Mouse (Mus musculus) CD4-positive, CD25-positive, alpha-beta regulatory T cell, adult 4 months (primary cell): ENCODE data around the gene Brd9. TPM values are rescaled to one million over a fixed set of nuclear protein-coding genes. Genes with fewer than 3 reads are reported as not detected.

ENCODE experiments used
- ATAC-seq: one replicate; pipeline ENCODE4 v1.8.0; 2017
- polyA plus RNA-seq, 2 experiments: library from polyadenylated mRNA; unstranded; fragments of 100-300 nt; shearing (Covaris generic); gene quantifications; one replicate each; pipeline ENCODE4 v1.2.1; 2017

The Brd9 gene
- 10 to 100 TPM; 61.9 to 72.2 TPM for polyA plus RNA-seq

GRCm38 (mm10) chr13:73937321-73938176 lies at the start of gene Brd9, which contains the start of gene Trip13:
TSS of gene Brd9 (plus strand) at chr13:73937811.
TSS of gene Trip13 (minus strand) at chr13:73937784.
- ATAC-seq = peak; percentile 90

- no peak for ATAC-seq
These were observed 45.0 kb upstream of the Brd9 start for GRCm38 (mm10) chr13:73892493-73893178.

DNA sequence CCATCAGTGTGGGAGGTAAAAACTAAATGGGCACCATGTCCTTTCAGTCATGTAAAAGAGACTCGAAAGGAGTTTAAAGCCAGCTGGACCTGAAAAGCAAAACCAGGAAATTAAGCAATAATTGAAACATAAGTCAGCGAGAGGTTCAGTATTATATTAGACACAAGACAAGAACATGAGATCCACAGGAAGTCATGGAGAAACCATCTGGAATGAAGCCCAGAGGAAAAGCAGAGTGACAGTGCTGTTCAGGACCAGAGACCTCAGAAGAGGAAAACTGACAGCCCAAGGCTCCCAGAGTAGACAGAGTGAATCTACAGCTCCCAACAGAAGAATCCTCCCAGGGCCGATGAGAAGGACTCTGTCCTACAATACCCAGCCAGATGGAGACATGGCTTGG lies 40.0 kb upstream of the Brd9 start:
- no peak for ATAC-seq

DNA sequence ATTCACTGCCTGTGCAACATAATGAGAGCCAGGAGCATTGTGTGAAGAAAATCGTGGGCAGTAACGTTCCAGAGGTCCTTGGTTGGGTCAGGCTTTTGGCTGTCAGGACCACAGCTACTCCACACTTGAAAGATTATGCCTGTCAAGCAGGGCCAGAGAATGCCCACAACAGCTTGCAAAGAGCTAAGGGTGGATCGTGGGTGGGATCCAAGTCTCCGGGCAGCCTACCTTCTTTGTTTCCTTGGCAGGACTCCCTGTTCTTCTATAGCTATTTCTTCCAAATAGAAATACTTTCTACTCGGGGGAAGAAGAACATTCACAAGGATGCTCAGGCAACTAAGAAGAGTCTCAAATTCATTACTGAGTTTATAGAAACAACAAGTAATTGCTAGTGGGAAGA lies 30.5 kb upstream of the Brd9 start:
- no peak for ATAC-seq

DNA sequence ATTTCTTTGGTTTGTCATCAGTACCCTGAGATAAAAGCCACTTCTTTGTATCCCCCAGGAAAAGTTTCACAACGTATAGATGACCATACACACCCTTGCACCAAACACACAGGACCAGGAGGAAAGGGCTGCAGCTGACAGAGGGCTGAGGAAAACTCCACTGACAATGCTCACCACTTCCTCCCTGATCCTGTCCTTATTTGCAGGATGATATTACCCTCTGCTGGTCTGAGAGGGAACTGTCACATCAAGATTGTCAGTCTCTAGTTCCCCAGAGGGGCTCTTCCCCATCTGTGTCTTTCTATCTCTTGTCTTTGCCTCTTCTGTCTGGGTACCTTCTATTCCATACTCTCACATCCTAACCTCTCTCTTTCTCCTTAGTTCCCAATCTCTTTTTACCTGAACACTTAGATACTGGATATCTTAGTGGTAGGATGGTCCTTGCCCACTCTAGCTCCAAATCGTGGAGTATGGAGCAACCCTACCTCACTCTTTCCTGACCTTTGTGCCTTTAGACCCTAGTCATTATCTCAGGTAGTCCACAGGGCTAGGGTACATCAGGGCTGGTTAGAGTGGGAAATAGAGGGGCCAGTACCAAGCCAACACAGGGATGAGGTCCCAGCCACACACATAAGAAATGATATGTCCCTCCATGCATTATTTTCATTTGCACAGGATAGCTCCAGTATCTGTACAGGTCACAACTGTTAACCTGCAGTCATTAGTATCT lies 29.8 kb upstream of the Brd9 start:
- peak; percentile 72 for ATAC-seq

DNA sequence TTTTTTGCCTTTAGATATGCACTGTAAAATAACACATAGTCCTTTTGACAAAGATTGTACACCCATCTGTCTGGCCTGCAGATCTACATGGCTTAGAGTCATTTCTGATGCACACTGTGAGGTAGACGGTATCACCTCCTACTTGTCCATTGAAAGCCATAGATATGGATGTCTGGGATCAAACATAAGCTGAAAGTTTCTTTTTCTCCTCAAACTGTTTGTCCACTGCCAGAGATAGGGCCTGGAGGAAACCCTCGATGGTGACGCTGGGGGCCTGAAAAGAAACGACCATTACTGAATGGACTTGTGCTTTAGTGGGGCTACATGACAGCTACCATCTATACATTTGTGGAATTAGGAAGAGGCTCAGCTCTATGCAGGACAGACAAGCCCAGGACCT lies 24.5 kb upstream of the Brd9 start:
- no peak for ATAC-seq

DNA sequence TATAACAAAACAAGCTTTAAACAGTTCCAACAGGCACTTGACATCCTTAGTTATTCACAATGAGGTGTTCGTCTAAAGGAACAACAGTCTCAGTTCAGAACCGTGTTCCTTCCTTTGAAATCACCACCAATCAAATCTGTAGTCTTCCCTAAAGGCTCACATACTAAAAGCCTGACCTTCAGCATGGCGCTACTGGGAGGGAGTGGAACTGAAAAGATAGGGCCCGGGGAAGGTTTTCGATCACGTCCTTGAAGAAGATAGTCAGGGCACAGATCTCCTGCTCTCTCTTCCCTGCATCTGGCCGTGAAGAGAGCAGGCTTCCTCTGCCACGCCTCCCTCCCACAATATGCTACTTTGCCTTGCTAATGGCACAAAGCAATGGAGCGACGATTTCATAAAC lies 5.4 kb upstream of the Brd9 start:
- ATAC-seq = no peak

- ATAC-seq = no peak
These were observed 682 bp upstream of the Brd9 start for GRCm38 (mm10) chr13:73936938-73937320.

- peak; percentile 24 for ATAC-seq
These were observed 558 bp downstream of the Brd9 start for GRCm38 (mm10) chr13:73938177-73938560.

DNA sequence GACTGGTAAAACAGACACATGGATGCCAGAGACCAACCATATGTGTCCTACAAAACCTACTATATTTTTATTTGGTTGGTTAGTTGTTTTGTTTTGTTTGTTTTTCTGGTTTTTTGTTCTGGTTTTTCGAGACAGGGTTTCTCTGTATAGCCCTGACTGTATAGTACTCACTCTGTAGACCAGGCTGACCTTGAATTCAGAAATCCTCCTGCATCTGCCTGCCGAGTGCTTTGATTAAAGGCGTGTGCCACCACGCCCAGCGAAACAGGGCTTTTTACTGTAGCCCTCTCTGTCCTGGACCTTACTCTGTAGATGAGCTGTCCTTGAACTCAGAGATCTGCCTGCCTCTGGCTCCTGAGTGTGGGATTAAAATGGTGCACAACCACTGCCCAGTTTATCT lies 1.5 kb downstream of the Brd9 start:
- ATAC-seq = no peak

DNA sequence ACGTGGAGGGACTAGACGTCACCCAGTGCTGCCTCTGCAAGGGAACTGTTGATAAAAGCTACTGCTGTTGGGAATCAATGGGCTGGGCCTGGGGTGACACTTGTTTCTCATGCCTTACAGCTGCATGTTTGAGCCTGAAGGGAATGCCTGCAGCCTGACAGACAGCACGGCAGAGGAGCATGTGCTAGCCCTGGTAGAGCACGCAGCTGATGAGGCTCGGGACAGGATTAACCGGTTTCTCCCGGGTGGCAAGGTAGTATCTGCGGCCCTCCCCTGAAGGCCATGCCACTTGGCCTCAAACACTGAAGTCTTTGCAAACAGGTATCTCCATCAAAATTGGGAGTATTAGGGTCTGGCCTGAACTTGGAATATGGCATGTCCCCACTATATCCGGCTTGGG lies 7.0 kb downstream of the Brd9 start:
- no peak for ATAC-seq

DNA sequence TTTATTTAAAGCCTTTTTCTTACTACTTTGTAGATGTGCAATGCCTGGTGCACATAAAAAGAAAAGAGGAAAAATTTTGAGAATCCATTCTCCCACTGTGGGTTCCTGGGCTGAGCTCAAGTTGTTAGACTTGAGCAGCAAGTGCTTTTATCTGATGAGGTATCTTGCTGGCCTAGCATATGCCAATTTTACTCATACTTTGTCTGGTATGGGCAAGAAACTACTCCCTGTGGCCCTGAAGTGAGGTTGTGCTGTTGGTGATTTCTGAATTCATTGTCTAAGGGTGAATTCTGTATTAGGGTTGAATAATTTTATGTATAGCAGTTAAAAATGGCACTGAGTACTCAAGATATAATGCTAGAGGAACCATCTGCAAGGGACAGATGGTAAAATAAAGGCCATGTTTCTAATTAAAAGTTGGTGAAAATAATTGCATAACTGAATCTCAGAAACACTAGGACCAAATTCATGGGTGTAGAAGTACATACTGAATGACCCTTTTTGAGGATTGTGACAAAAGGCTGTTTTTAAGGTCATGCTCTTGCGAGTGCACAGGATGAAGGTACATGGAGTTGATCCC lies 16.0 kb downstream of the Brd9 start:
- ATAC-seq = no peak

DNA sequence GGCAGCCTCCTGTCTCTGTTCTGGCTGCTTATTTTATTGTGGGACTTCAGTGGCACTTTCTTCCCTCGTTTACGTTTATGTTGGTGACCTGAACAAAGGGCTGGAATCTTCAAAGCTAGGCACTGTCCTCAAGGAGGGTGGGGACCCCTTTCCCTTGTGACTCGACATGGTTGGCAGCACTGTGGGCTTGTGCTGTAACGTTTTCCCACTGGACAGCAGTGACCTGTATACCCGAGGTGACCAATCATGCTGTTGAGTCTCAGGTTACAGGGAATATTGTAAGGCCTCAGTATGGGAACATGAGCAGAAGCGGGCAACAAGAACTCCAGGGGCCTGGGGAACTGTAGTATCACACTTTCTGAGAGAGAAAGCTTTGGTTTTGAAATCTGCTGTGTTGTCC lies 17.1 kb downstream of the Brd9 start:
- no peak for ATAC-seq

DNA sequence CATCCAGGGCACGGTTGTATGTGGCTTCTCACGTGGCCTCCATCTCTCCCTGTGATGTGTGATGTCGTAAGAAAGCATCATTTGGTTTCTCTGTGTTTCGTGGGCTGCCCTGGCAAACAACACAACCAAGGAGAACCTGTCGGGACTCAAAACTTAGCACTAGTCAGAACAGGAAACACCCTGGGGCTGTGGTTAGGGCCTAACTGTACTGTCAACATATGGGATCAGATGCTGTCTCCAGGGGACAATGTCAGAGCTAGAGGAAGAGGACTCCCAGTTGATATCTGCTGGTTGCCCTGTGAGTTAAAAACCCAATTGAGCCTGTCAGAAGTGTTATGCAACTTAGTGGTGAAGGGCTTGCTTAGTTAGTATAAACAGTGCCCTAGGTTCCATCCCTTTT lies 17.9 kb downstream of the Brd9 start:
- ATAC-seq = no peak

DNA sequence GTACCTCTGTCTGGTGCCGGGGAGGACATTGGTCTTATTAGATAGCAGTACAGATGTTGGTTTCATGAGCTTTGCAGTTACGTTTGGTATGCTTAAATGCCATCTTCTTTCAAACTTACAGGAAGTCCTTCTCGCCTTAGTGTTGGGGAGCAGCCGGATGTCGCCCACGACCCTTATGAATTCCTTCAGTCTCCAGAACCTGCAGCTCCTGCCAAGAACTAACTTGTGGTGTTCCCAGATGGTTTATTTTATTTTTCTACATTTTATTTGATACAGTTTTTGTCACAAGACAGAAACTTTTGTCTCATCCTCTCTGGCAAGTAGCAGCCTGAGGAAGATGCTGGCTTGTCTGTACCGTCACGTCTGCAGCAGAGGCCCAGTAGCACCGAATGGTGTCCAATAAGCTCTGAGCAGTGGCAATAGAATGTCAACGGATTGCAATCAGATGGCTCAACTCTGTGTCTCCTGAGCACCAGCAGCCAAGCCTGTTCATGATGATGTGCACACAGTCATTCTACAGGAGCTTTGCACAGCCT lies 22.6 kb downstream of the Brd9 start:
- no peak for ATAC-seq

DNA sequence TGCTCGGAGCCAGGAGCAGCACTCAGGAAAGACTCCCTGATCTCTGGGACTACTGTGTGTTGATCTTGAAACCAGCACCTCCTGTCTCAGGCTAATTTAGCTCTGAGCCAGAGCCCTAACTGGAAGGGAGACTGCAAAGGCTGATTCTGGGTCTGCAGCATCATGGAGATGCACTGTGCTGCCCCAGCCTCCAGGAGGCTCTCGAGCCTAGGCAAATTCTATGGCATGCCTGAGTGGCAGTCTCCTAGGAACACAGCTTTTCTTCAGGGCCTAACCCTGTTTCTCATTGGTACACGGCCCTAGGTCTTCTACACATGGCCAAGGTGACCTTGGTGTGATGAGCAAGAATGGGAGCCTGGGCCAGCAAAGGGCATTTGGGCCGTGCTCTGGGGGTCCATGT lies 23.6 kb downstream of the Brd9 start:
- no peak for ATAC-seq

- ATAC-seq = no peak
These were observed 25.9 kb downstream of the Brd9 start, which contains the start of gene Zdhhc11 for GRCm38 (mm10) chr13:73963551-73963950. TSS of gene Zdhhc11 (plus strand) at chr13:73963851.

DNA sequence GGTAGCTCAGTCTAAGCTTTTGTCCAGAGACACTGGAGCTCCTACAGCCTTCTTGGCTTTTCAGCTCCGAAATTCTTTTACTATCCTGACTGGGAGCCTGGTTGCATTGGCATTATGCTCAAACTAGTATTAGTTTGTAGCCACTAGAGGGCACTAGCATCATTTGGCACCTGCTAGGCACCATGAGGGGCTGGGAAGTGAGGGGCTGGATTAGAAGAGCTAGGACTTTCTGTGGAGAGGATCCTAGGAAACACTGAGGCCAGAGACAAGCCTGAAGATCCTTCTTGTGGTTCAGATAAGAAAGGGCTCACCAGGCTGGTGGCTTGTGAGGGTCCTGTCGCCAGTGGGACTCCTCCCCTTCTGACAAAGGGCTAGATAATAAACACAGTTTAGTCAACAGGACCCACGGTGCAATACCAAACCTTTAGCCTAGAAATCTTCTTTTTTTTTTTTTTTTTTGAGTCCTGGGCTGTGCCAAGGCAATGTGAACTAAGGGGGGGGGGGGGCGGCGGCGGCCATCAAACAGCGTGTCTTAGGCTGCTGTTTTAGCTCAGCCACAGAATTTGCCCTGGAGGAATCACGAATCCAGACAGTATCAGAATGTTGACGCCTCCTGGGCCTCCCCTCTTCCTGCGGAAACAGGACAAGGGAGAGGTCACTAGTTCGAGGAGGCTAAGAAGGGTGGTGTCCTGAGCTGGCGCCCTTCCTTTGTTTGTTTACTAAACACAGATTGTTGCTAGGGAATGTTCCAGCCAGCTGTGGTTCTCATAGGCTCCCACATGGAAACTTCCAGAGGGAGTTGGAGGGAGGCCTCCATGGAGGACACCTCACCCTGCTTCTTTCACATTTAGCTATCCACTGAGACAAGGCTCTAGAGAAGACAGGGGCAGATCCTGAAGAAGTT lies 33.2 kb downstream of the Brd9 start:
- peak; percentile 69 for ATAC-seq

- ATAC-seq = no peak
These were observed 36.9 kb downstream of the Brd9 start for GRCm38 (mm10) chr13:73974523-73974922.

GRCm38 (mm10) chr13:73976935-73977334 lies 39.3 kb downstream of the Brd9 start:
- no peak for ATAC-seq

DNA sequence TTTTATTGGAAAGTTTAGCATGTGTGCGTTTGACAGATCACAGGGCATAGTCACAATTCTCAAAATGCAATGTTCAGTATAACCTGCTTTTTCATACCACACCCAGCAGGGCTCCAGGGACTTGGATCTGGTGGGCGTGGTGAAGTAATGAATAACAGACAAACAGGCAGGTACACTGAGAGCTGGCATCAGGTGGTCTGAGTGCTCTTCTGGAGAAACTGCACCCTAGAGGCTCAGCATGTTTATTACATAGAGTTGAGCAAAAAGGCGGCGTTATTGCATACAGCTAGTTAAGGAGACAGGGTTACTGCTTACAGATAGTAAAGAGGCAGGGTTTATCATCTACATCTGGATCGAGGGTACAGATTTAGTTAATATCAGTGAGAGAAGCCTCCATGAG lies 52.7 kb downstream of the Brd9 start:
- no peak for ATAC-seq

- no peak for ATAC-seq
These were observed 53.1 kb downstream of the Brd9 start for GRCm38 (mm10) chr13:73990761-73991160.
